Mouse (Mus musculus) limb, embryonic 14.5 days (tissue): ENCODE measurements around the gene Rhpn2. TPM values are rescaled to one million over a fixed set of nuclear protein-coding genes. Genes with fewer than 3 reads are reported as not detected.

Experiments used
- ATAC-seq: fragments of 200-750 bp; cut with Nextera tagmentation; 2 replicates; pipeline ENCODE4 v1.8.0; 2017; ENCODE audit warnings: low read depth, moderate number of reproducible peaks, moderate TSS enrichment; ENCODE audit not compliant: low FRiP score
- DNase-seq: peaks from one replicate; pipeline ENCODE4 v3.0.0-alpha.2; 2015; ENCODE audit warnings: low spot score
- H3K27ac ChIP-seq: fragments of 300-500 bp; sonication (generic); replicated peaks from 2 replicates; pipeline ENCODE4 v1.5.1; 2014; ENCODE audit warnings: low read depth, mild to moderate bottlenecking, low read length, moderate library complexity, mixed read lengths
- H3K27me3 ChIP-seq: fragments of 300-500 bp; sonication (generic); 2 replicates; pipeline ENCODE4 v1.6.1; 2014; ENCODE audit warnings: low read length, mixed read lengths; ENCODE audit not compliant: control insufficient read depth, insufficient read depth
- H3K36me3 ChIP-seq: fragments of 300-500 bp; sonication (generic); 2 replicates; pipeline ENCODE4 v1.6.1; 2014; ENCODE audit warnings: mild to moderate bottlenecking, low read length, moderate library complexity, mixed read lengths; ENCODE audit not compliant: control insufficient read depth, insufficient read depth
- H3K4me1 ChIP-seq: fragments of 300-500 bp; sonication (generic); 2 replicates; pipeline ENCODE4 v1.6.1; 2014; ENCODE audit warnings: antibody characterized with exemption, low read length, mixed read lengths; ENCODE audit not compliant: control insufficient read depth, insufficient read depth
- H3K4me2 ChIP-seq: fragments of 300-500 bp; sonication (generic); replicated peaks from 2 replicates; pipeline ENCODE4 v1.6.1; 2014; ENCODE audit warnings: low read depth, mild to moderate bottlenecking, low read length, moderate library complexity; ENCODE audit not compliant: severe bottlenecking
- H3K4me3 ChIP-seq: fragments of 300-500 bp; sonication (generic); replicated peaks from 2 replicates; pipeline ENCODE4 v1.5.1; 2014; ENCODE audit warnings: low read length
- H3K9ac ChIP-seq: fragments of 300-500 bp; sonication (generic); 2 replicates; pipeline ENCODE4 v1.6.1; 2014; ENCODE audit warnings: mild to moderate bottlenecking, low read depth, low read length, moderate library complexity; ENCODE audit not compliant: severe bottlenecking
- H3K9me3 ChIP-seq: fragments of 300-500 bp; sonication (generic); 2 replicates; pipeline ENCODE4 v1.6.1; 2016; ENCODE audit warnings: low read length; ENCODE audit not compliant: control insufficient read depth
- POLR2A ChIP-seq: fragments of 200-500 bp; IDR thresholded peaks from 2 replicates; pipeline ENCODE4 v1.8.0; 2012; ENCODE audit warnings: inconsistent platforms, mild to moderate bottlenecking, moderate library complexity, borderline replicate concordance; ENCODE audit not compliant: insufficient read depth, insufficient read length; ENCODE audit errors: extremely low read depth
- WGBS: fragments of 180-500 bp; shearing (Covaris S2); extraction: QIAGEN DNeasy Blood & Tissue Kit; methylation state at CpG from one replicate; pipeline ENCODE4 v1.1.7; 2014; 5-methylcytosine and 5-hydroxymethylcytosine counted together
- polyA plus RNA-seq, 2 experiments: library from polyadenylated mRNA; depleted of rRNA in 1 of 2; stranded (reverse) in 1 of 2; unstranded in 1 of 2; fragments of >200 nt; fragmentation: Nextera tagmentation in 1 of 2; extraction: Ambion mirVana in 1 of 2; gene quantifications; 2 replicates each; pipeline versions ENCODE4 v1.2.1 to v1.2.3; 2012 to 2014

Rhpn2 gene
- polyA plus RNA-seq, 2 experiments = 1.7 to 2.5 TPM

DNA sequence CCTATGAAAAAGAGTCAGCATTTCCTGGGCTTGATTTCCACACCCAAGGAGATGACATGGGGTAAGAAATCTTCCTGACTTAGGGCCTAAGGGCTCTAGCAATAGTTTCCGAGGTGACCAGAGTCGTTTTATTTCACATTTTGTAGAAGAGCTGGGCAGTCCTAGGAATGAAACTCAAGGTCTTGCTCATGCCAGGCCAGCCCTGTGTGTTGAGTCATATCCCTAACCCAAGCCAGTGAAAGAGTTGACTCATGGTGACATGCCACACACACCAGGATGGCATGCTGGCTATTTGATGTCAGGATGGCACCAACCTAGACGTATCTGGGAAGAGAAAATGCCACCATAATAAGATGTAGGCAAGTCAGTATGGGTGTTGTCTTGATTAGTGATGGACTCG lies 15.1 kb downstream of the Rhpn2 start:
- no peak overlapping the region for H3K4me2 ChIP-seq
- H3K4me3 ChIP-seq = no peak overlapping the region
- no peaks in the 10 kb centered on the region for H3K4me1 ChIP-seq
- no peaks in the 10 kb centered on the region for H3K27me3 ChIP-seq
- 84% methylated on average over 4 of the region's 4 CpGs for WGBS
- no peak overlapping the region for H3K9ac ChIP-seq
- TF ChIP-seq POLR2A = no peak
- no peak overlapping the region for H3K27ac ChIP-seq
- H3K9me3 ChIP-seq = no peaks in the 10 kb centered on the region
- ATAC-seq (no peak), DNase-seq (no peak)
- H3K36me3 ChIP-seq = no peaks in the 10 kb centered on the region

DNA sequence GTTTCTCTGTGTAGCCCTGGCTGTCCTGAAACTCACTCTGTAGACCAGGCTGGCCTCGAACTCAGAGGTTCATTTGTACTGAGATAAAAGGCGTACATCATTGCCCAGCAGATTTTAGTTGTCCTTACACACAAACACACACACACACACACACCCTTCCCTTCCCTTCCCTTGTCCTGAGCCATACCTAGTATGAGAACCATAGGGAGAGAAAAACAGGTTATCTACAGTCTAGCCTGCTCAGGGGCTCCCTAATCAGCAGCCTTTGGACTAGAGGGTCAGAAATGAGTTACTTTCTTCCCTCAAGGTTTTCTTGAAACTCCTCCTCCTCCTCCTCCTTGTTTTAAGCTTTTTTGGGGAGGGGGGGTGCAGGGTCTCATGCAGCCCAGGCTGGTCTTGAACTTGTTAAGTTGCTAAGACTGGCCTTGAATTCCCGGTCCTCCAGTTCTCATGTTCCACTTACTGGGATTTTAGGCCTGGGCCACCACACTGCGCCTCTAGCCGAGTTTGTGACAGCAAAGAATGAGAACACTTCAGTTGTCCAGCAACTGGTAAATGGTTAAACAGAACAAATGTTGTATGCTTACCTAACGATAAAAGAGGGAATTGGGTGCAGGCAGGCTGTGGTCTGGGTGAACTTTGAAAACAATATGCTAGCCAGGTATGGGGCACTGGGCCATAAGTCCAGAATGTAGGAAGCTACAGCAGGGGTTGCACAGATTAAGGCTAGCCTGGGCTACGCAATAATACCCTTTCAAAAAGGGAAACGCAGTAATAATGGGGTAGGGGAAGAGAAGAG lies 16.1 kb downstream of the Rhpn2 start:
- TF ChIP-seq POLR2A = no peak
- WGBS = 93% methylated on average over 8 of the region's 8 CpGs
- no peak overlapping the region for H3K4me3 ChIP-seq

DNA sequence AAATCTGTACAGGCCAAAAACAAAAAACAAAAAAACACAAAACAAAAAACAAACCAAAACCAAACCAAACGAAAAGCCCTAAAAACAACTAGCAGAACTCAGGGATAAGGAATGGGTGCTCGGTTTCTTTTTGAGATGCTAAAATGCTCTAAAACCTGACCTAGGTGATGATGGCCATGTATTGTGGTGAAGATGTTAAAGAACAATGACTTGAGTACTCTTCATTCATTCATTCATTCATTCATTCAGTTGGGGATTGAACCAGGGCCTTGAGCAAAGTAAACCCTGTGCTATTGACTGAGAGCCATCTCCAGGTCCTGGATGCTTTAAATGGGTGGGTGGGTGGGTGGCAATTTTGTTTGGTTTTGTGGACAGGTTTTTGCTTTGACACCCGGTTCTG lies 17.2 kb downstream of the Rhpn2 start:
- H3K4me2 ChIP-seq = no peak overlapping the region
- WGBS = 93% methylated on average over 3 of the region's 3 CpGs
- no peaks in the 10 kb centered on the region for H3K36me3 ChIP-seq
- H3K9me3 ChIP-seq = no peaks in the 10 kb centered on the region
- no peaks in the 10 kb centered on the region for H3K4me1 ChIP-seq
- no peak overlapping the region for H3K4me3 ChIP-seq
- no peak for TF ChIP-seq POLR2A
- H3K9ac ChIP-seq = no peak overlapping the region
- H3K27me3 ChIP-seq = no peaks in the 10 kb centered on the region
- ATAC-seq = no peak
- no peak overlapping the region for H3K27ac ChIP-seq
- no peak for DNase-seq

More for the DNA sequence above, 16.1 kb downstream of the Rhpn2 start:
- Histone ChIP-seq H3K27ac (no peak overlapping the region), H3K27me3 (no peaks in the 10 kb centered on the region), H3K4me2 (no peak overlapping the region), H3K9ac (no peak overlapping the region), H3K9me3 (no peaks in the 10 kb centered on the region), H3K4me1 (no peaks in the 10 kb centered on the region), H3K36me3 (no peaks in the 10 kb centered on the region)
- DNase-seq (no peak), ATAC-seq (no peak)

DNA sequence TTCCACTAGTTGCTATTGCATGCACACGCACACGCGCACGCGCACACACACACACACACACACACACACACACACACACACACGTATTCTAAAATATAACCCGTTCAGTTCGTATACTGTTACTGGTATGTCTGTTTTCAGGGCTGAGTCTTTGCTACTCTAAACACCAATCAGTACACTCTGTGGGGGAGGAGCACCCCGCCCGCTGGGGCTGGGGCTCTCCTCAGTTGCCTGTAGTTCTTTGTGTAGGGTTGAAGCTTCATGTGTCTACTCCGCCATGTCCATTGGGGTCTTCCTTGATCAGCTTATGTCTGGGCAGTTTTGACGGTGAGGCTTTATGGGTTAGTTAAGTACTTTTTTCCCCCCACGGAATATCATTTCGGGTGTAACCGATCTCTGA lies 19.3 kb downstream of the Rhpn2 start:
- Histone ChIP-seq H3K4me2 (no peak overlapping the region), H3K9me3 (no peaks in the 10 kb centered on the region), H3K27me3 (no peaks in the 10 kb centered on the region), H3K9ac (no peak overlapping the region), H3K4me1 (no peaks in the 10 kb centered on the region), H3K27ac (no peak overlapping the region), H3K36me3 (no peaks in the 10 kb centered on the region), H3K4me3 (no peak overlapping the region)
- no peak for TF ChIP-seq POLR2A
- DNase-seq (no peak), ATAC-seq (no peak)
- 92% methylated on average over 15 of the region's 15 CpGs for WGBS

DNA sequence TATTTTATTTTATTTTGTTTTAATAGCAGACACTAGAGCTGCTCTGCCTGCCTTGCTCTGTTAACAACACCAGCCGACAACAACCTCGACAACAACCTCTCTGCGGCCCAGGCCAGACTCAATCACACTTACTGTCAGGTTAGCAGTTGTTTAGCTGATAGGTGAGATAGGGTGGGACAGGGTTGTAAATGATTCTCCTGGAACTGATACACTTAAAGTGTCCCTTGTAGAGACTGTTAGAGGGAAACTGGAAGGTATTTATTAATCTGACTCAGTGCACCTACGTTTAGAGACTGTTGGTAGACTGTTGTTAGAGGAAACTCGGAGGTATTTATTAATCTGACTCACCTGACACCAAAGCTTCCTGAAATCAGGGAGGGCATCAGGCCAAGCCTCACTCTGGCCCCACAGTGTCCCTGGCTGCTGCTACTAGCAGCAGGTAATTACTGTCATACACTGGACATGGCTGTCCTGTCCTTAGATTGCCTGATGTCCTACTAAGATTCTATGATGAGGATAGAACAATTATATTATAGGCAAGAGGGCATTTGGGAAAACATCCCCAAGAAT lies 21.4 kb downstream of the Rhpn2 start:
- ATAC-seq = no peak
- H3K27me3 ChIP-seq = no peaks in the 10 kb centered on the region
- H3K36me3 ChIP-seq = no peaks in the 10 kb centered on the region
- H3K4me3 ChIP-seq = no peak overlapping the region
- H3K27ac ChIP-seq = no peak overlapping the region
- no peak for TF ChIP-seq POLR2A
- no peak overlapping the region; the same call in 1 of the 2 replicates for H3K9ac ChIP-seq
- no peak overlapping the region for H3K4me2 ChIP-seq
- no peak for DNase-seq
- H3K4me1 ChIP-seq = no peaks in the 10 kb centered on the region
- H3K9me3 ChIP-seq = no peaks in the 10 kb centered on the region
- WGBS = 43% methylated on average over 5 of the region's 5 CpGs
